Mouse (Mus musculus) lung, adult 2 months (tissue): Measurements from ENCODE around the gene Ttyh3.
A peak's percentile ranks its signal among the peaks of the same experiment; 100 is the strongest.

ENCODE experiments used
- CTCF ChIP-seq: fragments of 200-500 bp; IDR thresholded peaks from 2 replicates; pipeline ENCODE4 v1.5.1; 2011; ENCODE audit warnings: mild to moderate bottlenecking, low read length, control low read depth; ENCODE audit not compliant: insufficient read depth
- POLR2A ChIP-seq: fragments of 200-500 bp; IDR thresholded peaks from 2 replicates; pipeline ENCODE4 v1.6.1; 2011; ENCODE audit warnings: low read depth, mild to moderate bottlenecking, control low read depth, low read length, borderline replicate concordance; ENCODE audit errors: extremely low read depth

DNA sequence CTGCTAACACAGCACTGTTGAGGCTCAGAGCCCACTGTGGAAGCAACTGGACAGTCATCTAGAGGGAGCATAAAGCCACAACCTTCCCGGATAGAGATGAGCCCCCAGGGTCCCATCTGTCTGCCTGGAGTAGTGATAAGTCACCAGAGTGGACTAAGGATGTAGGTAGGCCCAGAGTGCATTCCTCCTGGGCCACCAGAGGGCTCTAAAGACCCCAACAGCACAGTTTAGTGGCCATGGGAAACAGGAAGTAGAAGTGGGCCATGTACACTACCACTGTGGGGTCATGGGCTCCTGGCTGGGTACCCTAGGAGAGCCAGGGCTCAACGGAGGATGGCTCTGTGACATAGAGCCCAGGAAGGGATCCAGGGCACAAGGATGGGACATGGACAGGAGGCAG, 8.0 kb downstream of the Ttyh3 start:
- TF ChIP-seq POLR2A (no peak), CTCF (peak; percentile 19; the same call in 1 of the 2 replicates)
